Mouse (Mus musculus): Measurements from ENCODE around the gene Tfap2e.

The Tfap2e gene

GRCm38 (mm10) chr4:126736001-126736414 is at the start of gene Tfap2e:
Gene Tfap2e, minus strand, starts transcription at chr4:126736240.
- DNase-seq: peak; percentile 37 to 57

- no peak for DNase-seq
Measured at GRCm38 (mm10) chr4:126782996-126783395, 47.0 kb upstream of the Tfap2e start.

GRCm38 (mm10) chr4:126782512-126782911 is 46.5 kb upstream of the Tfap2e start:
- no peak for DNase-seq

DNA sequence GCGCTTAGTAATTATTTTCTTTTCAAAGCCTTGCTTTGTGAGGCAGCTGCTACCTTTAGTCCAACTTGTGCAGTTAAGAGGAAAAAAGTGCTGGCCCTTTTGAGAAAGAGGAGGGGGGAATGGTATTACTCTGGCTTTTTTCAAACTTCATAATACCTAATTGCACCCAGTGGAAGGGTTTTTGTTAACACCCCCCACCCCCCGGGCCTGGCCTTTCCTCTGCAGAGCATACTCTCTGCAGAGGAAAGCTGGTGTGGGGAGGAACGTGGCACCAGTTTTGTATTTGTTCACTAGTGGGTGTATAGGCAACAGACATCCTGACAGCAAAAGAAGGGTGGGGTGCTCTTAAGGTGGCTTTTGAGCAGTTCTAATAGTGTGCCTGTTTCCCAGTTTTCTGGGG is 45.8 kb upstream of the Tfap2e start:
- no peak for DNase-seq

DNA sequence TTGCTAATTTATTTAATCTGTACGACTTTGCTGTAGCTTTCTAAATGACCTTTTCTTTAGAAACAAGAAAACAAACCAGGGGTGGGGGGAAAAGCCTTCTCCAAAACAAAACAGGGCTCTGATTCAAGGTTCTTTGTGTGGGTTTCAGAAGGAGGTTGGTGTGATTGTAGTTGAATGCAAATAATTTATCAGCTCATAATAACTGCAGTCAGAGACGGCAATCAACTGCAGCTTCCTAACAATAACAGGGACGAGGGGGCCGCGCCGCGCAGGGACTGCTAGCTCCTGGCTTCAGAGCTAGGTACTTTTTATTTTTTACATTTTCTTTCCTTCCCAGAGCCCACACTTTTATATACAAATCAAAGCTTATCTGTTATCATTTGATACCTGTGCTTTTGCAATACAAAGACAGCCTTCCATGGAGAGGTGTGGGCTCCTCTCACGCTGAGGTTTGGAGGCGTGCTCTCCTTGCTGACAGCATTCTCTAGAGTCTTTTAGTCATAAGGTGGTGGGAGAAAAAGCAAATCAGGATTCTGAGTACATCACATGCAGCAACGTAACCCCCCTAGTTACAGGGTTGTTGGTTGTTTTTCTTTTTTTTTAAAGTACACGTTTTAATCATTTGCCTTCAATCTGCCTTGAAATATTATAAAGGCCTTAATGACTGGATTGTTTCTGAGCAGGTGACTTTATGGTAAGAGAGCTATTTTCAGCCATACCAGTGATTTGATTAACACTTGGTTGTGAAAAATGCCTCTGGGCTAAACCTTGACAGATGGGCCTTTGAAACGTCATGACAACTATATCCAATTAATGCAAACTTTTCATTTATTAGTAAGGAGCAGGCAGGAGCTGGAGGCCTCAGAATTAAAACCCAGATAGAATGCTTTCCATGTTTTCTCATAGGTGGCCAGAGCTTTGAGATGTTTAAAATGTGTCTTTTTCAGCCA is 44.1 kb upstream of the Tfap2e start:
- DNase-seq: no peak

DNA sequence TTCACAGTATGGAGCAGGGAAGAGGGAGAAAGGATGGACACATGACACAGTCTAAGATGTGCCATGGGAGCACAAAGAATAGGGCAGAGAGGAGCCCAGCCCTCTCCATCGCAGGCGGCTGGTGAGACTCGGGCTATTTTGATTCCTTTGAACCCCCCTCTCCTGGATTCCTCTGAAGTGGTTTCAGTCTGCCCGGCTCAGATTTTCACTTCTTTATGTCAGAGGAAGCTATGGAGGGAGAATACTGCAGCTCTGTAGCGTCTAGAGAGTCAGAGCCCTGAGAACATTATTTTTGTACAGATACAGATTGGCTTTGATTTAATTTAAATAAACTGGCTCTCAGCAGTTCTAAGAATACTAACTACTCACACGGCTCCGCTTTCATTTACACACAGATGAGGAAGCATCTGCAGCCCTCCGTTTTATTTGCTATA is 43.1 kb upstream of the Tfap2e start:
- DNase-seq: no peak

GRCm38 (mm10) chr4:126775182-126775581 is 39.1 kb upstream of the Tfap2e start:
- no peak for DNase-seq

DNA sequence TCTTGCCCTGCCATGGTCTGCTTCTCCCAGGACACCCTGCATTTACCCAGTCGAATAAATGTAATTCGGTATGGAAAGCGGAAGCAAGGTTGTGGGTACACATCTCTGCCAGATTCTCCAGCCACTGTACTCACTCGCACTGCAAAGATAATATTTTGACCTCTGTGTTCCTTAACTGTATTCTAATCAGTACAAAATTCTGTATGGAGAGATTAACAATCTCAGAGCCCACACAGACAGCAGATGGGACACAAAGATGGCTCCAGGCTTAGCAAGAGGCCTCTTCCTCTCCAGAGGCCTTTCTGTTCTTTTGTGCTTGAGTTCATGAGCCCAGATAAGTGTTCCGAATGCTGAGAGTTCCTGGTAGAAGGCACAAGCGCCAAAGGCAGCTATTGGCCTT is 37.8 kb upstream of the Tfap2e start:
- DNase-seq: no peak

GRCm38 (mm10) chr4:126770831-126771230 is 34.8 kb upstream of the Tfap2e start:
- no peak for DNase-seq

DNA sequence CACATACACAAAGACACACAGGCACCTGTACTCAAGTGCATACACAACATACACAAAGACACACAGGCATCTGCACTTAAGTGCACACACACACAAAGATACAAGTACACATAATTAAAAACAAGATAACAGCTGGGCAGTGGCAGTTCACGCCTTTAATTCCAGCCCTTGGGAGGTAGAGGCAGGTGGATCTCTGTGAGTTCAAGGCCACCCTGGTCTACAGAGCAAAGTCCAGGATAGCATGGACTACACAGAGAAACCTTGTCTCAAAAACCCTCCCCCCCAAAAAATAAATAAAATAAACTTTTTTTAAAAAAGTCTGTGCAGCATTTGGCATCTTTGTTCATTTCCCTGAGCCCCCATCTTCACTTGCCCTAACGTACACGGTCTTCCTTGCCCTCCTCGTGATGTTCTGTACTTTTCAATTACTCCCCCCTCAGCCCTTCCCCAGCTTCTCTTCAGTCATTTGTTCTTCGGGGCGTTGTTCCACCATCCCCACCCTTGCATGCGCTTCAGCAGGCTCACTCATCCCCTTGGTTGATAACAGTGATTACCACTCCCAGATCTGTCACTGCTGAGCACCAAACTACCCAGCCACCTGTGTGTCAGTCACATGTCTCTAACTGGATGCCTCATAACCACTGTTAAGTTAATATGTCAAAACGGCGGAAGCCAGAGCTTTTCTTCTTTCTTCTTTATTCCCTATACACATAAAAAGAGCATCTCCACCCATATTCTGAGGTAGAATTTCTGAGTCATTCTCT is 33.9 kb upstream of the Tfap2e start:
- no peak for DNase-seq

- no peak for DNase-seq
Measured at GRCm38 (mm10) chr4:126763483-126763882, 27.4 kb upstream of the Tfap2e start.

DNA sequence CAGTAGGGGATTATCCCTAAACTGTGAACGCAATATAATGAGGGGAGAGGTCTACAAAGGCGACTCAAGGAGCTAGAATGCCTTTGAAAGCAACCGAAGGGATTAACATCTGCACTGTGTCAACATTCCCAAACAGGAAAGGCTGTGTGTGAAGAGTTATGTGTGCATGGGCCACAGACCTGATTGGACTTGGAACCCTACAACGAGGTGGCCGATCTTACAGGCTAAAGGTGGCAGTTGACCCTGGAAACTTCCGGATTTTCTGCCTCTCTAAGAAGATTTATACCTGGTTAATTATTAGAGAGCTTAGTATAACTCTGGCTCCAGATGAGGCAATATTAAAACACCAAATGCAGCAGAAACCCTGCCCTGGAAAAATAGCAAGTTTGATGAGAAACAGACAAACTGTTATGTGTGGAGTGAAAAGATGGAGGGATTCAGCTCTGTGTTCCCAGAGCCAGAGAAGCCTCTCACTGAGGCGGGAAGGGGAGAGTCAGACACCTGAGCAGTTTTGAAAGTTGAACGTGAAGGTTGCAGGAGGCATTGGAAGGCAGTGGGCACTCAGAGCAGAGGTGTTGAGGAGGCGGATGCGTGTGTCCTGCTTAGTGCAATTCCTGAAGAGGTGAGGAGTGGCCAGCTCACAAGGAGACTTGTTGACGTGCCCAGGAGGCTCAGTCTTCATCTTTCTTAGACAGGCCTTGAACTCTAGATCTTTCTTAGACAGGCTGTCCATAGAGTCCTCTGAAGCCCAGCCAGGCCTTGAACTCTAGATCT is 26.7 kb upstream of the Tfap2e start:
- DNase-seq: peak; percentile 58 to 81

DNA sequence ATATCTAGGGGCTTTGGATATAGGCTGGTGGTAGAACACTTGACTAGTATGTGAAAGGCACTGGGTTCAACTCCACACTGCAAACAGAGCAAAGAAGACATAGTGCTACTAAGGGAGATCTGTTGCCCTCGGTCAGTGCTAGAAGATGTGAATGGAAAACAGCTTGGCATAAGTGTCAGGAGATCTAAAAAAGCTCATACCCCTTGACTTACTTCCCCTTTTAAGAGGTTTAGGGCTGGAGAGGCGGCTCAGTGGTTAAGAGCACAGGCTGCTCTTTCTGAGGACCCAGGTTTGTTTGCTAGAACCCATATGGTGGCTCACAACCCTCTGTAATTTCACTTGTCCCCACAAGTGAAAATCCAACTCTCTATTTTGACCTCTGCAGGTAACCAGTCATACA is 23.4 kb upstream of the Tfap2e start:
- no peak for DNase-seq

- DNase-seq: no peak
Measured at GRCm38 (mm10) chr4:126758299-126758698, 22.3 kb upstream of the Tfap2e start.

DNA sequence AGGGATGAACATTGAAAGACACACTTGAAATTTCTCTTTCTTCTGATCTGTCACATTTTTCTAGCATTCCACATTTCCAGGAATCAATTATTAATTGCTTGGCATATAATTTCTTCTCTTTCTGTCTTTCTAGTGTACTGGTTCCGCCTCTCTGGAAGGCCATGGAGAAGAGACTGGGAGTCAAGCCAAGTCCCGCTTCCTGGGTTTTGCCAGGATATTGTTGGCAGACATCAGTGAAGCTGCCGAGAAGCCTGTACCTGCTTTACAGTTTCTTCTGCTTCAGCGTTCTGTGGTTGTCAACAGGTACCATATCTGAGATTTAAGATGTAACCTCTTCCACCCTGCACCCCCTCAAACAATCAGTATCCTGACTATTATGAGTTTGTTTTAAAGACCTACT is 20.7 kb upstream of the Tfap2e start:
- DNase-seq: peak; percentile 77 to 80

GRCm38 (mm10) chr4:126754736-126755374 is 18.8 kb upstream of the Tfap2e start:
- no peak for DNase-seq

- no peak for DNase-seq
Measured at GRCm38 (mm10) chr4:126754231-126754611, 18.2 kb upstream of the Tfap2e start.

GRCm38 (mm10) chr4:126753268-126754230 is 17.5 kb upstream of the Tfap2e start, which contains the start of the genes Ncdn and AU040320:
Gene Ncdn, minus strand, starts transcription at chr4:126753438.
Gene AU040320, plus strand, starts transcription at chr4:126753544.
- peak; percentile 97 to 99 for DNase-seq

- DNase-seq: no peak
Measured at GRCm38 (mm10) chr4:126752608-126753141, 16.6 kb upstream of the Tfap2e start.

- DNase-seq: no peak
Measured at GRCm38 (mm10) chr4:126752024-126752607, 16.1 kb upstream of the Tfap2e start.
